Mouse (Mus musculus): ENCODE data around the gene Zbtb48.

Zbtb48 gene

GRCm38 (mm10) chr4:152028456-152028855, 985 bp upstream of the Zbtb48 start:
- no peak for DNase-seq

- peak; percentile 63 for DNase-seq
These were observed 541 bp downstream of the Zbtb48 start for GRCm38 (mm10) chr4:152026751-152027508.

- DNase-seq = no peak
These were observed 2.9 kb downstream of the Zbtb48 start for GRCm38 (mm10) chr4:152024525-152024924.

- no peak for DNase-seq
These were observed 5.0 kb downstream of the Zbtb48 start for GRCm38 (mm10) chr4:152022506-152022905.

GRCm38 (mm10) chr4:152021568-152022097, 5.8 kb downstream of the Zbtb48 start:
- DNase-seq = no peak

- DNase-seq = no peak
These were observed 7.4 kb downstream of the Zbtb48 start for GRCm38 (mm10) chr4:152020024-152020423.

GRCm38 (mm10) chr4:152019073-152019472, 8.4 kb downstream of the Zbtb48 start:
- DNase-seq = no peak

GRCm38 (mm10) chr4:152013036-152013813, 14.2 kb downstream of the Zbtb48 start:
- DNase-seq = peak; percentile 42

- DNase-seq = no peak
These were observed 15.4 kb downstream of the Zbtb48 start for GRCm38 (mm10) chr4:152012109-152012508.

GRCm38 (mm10) chr4:152011171-152011760, 16.2 kb downstream of the Zbtb48 start:
- DNase-seq = no peak

- DNase-seq = peak; percentile 34
These were observed 16.8 kb downstream of the Zbtb48 start for GRCm38 (mm10) chr4:152010707-152011134.

- DNase-seq = peak; percentile 55
These were observed 17.3 kb downstream of the Zbtb48 start for GRCm38 (mm10) chr4:152010091-152010706.

- DNase-seq = no peak
These were observed 18.1 kb downstream of the Zbtb48 start for GRCm38 (mm10) chr4:152009076-152010051.

- peak; percentile 97 for DNase-seq
These were observed 18.8 kb downstream of the Zbtb48 start, which contains the start of gene Klhl21 for GRCm38 (mm10) chr4:152008622-152009075. Gene Klhl21 (plus strand): TSS chr4:152008803.

GRCm38 (mm10) chr4:152008148-152008500, 19.3 kb downstream of the Zbtb48 start:
- peak; percentile 62 for DNase-seq

GRCm38 (mm10) chr4:152007481-152008147, 19.9 kb downstream of the Zbtb48 start:
- peak; percentile 73 for DNase-seq

GRCm38 (mm10) chr4:152006812-152007211, 20.7 kb downstream of the Zbtb48 start:
- DNase-seq = no peak

- no peak for DNase-seq
These were observed 21.3 kb downstream of the Zbtb48 start for GRCm38 (mm10) chr4:152006137-152006536.

GRCm38 (mm10) chr4:152002063-152002462, 25.4 kb downstream of the Zbtb48 start:
- DNase-seq = no peak

- no peak for DNase-seq
These were observed 26.1 kb downstream of the Zbtb48 start for GRCm38 (mm10) chr4:152001335-152001734.

- DNase-seq = no peak
These were observed 26.6 kb downstream of the Zbtb48 start for GRCm38 (mm10) chr4:152000906-152001305.

Measured in kidney, postnatal 10 days (tissue).